Mouse (Mus musculus): ENCODE results near the gene Rfx7.

- no peak for TF ChIP-seq CTCF (IDR thresholded peaks at IDR 0.05; ENCODE audit: low read depth)
- TF ChIP-seq EP300 (IDR thresholded peaks at IDR 0.05; ENCODE audit: low read depth), result no peak
Measured at GRCm38 (mm10) chr9:72592016-72592415, 60.0 kb downstream of the Rfx7 start.
